16 mouse cellular contexts compared by ENCODE assay signal in genomic region chr10:42574639-42575038, GRCm38 (mm10). TPM values are rescaled to one million over a fixed set of nuclear protein-coding genes. Genes with fewer than 3 reads are reported as not detected.
DNase-seq lines count a peak whose midpoint lies in the region; ATAC-seq and TF ChIP-seq lines count a peak whose summit lies in the region.
"Had no signal": no experiment of that assay in that cellular context is flagged by ENCODE, and none has a peak within 500 bp of the region (broad histone marks: within the 10 kb centered on the region; RNA-seq: fewer than 3 reads in every experiment).

No protein-coding gene starts in this region.

- whole genome bisulfite sequencing in kidney, postnatal 0 days = 3% methylated on average over 10 of the region's 10 CpGs
- WGBS in kidney, embryonic 15.5 days = 3% methylated on average over 10 of the region's 10 CpGs
- 31% methylated on average over 10 of the region's 10 CpGs for WGBS in forebrain, embryonic 13.5 days

- H3K36me3 ChIP-seq in kidney, postnatal 0 days (ENCODE audit: insufficient read depth, low read length) = no peaks in the 10 kb centered on the region
- no peaks in the 10 kb centered on the region for H3K36me3 ChIP-seq in kidney, embryonic 15.5 days
- no peaks in the 10 kb centered on the region for H3K36me3 ChIP-seq in CH12.LX (replicated peaks in 1 of 2; ENCODE audit: control insufficient read depth in 1 of 2, insufficient read depth in 1 of 2, low read length in 1 of 2)
- peaks cover 51% of the 10 kb centered on the region for H3K36me3 ChIP-seq in forebrain, embryonic 13.5 days (ENCODE audit: poor library complexity, severe bottlenecking)
- H3K36me3 ChIP-seq: limb, embryonic 15.5 days had no signal

- ATAC-seq in kidney, postnatal 0 days (replicated peaks; ENCODE audit: low FRiP score, low read depth) = no peak
- ATAC-seq in kidney, embryonic 15.5 days (replicated peaks; ENCODE audit: low FRiP score) = no peak
- no peak for ATAC-seq in forebrain, embryonic 13.5 days
- ATAC-seq: midbrain, embryonic 16.5 days had no signal

- H3K79me2 ChIP-seq in CH12.LX (replicated peaks; ENCODE audit: control insufficient read depth, extremely low read depth, insufficient read depth, poor library complexity, severe bottlenecking) = no peaks in the 10 kb centered on the region

- no peak for TF ChIP-seq CTCF in kidney, postnatal 0 days (IDR thresholded peaks at IDR 0.05; ENCODE audit: low read depth)
- no peak for TF ChIP-seq CTCF in CH12.LX (conservative IDR thresholded peaks at IDR 0.05 in 1 of 2, IDR thresholded peaks at IDR 0.05 in 1 of 2; ENCODE audit: low read depth in 2 of 2, low read length in 2 of 2)

- DNase-seq in kidney, postnatal 0 days (ENCODE audit: low spot score) = peak; percentile 55
- DNase-seq in CH12.LX (ENCODE audit: extremely low read depth) (no peak), ZHBTc4 (ENCODE audit: low read depth, low spot score) (peak; percentile 80)
- no peak for DNase-seq in thymus, postnatal 10 days (ENCODE audit: low spot score in 2 of 2)
- no peak for DNase-seq in heart, postnatal 14 days
- no peak for DNase-seq in urinary bladder, adult 18-20 months (ENCODE audit: low spot score in 2 of 2)
- DNase-seq: adrenal gland, postnatal 10 days; heart, adult 2 months; lung, postnatal 36 days had no signal

- no peak overlapping the region for H3K4me3 ChIP-seq in kidney, postnatal 0 days (replicated peaks; ENCODE audit: low read depth, low read length)
- H3K4me3 ChIP-seq in kidney, embryonic 15.5 days (replicated peaks) = no peak overlapping the region
- H3K4me3 ChIP-seq in CH12.LX (replicated peaks in 1 of 3; ENCODE audit: low read depth in 2 of 3, low read length in 2 of 3, poor library complexity in 1 of 3) = no peak overlapping the region
- H3K4me3 ChIP-seq in forebrain, embryonic 13.5 days = peak overlapping the region; percentile 20
- H3K4me3 ChIP-seq: heart, adult 2 months; limb, embryonic 15.5 days had no signal

- H3K4me2 ChIP-seq in kidney, postnatal 0 days (ENCODE audit: low read length) = no peak overlapping the region
- no peak overlapping the region for H3K4me2 ChIP-seq in kidney, embryonic 15.5 days
- no peak overlapping the region for H3K4me2 ChIP-seq in CH12.LX (ENCODE audit: insufficient read depth, low read depth, poor library complexity, severe bottlenecking)
- peak overlapping the region; percentile 54 for H3K4me2 ChIP-seq in forebrain, embryonic 13.5 days
- H3K4me2 ChIP-seq: limb, embryonic 15.5 days had no signal

- no peaks in the 10 kb centered on the region for H3K9me3 ChIP-seq in kidney, postnatal 0 days (replicated peaks; ENCODE audit: low read length)
- no peaks in the 10 kb centered on the region for H3K9me3 ChIP-seq in kidney, embryonic 15.5 days (replicated peaks)
- H3K9me3 ChIP-seq in CH12.LX (replicated peaks; ENCODE audit: low read length) = no peaks in the 10 kb centered on the region
- H3K9me3 ChIP-seq in forebrain, embryonic 13.5 days (replicated peaks) = no peaks in the 10 kb centered on the region
- H3K9me3 ChIP-seq: limb, embryonic 15.5 days had no signal

- no peak for TF ChIP-seq EP300 in CH12.LX (IDR thresholded peaks at IDR 0.05; ENCODE audit: low read length)

- H3K27me3 ChIP-seq in kidney, postnatal 0 days (ENCODE audit: insufficient read depth, low read length) = peaks cover 94% of the 10 kb centered on the region
- peaks cover 99% of the 10 kb centered on the region for H3K27me3 ChIP-seq in kidney, embryonic 15.5 days
- no peaks in the 10 kb centered on the region for H3K27me3 ChIP-seq in CH12.LX (replicated peaks)
- peaks cover 8% of the 10 kb centered on the region; the same call in 1 of the 2 replicates for H3K27me3 ChIP-seq in forebrain, embryonic 13.5 days

- in situ Hi-C loops in CH12.LX (cut with MboI; ENCODE audit: low pct_ligation_motif_present, low pct_unique_long_range_greater_than_20kb, low sequenced_read_pairs) = no loop called here

- TF ChIP-seq RAD21 in CH12.LX (IDR thresholded peaks at IDR 0.05; ENCODE audit: low read depth, low read length) = no peak

- no peak overlapping the region for H3K27ac ChIP-seq in kidney, postnatal 0 days
- no peak overlapping the region for H3K27ac ChIP-seq in kidney, embryonic 15.5 days
- H3K27ac ChIP-seq in CH12.LX (ENCODE audit: insufficient read depth, low read depth) = no peak overlapping the region
- no peak overlapping the region for H3K27ac ChIP-seq in forebrain, embryonic 13.5 days
- H3K27ac ChIP-seq: heart, adult 2 months; limb, embryonic 15.5 days had no signal

- intact Hi-C loops in heart, postnatal 14 days (cut with DNase I) = loop anchor here (5.0 kb wide), 1 partner anchor 62 kb away; no protein-coding TSS in a partner anchor

- TF ChIP-seq POLR2A in CH12.LX (IDR thresholded peaks at IDR 0.05; ENCODE audit: low read depth, low read length) = no peak

- H3K4me1 ChIP-seq in kidney, postnatal 0 days (replicated peaks; ENCODE audit: insufficient read depth, low read length) = 0 out of 2 replicates have a peak, but pooled peaks cover 4% of the 10 kb centered on the region
- peaks cover 12% of the 10 kb centered on the region for H3K4me1 ChIP-seq in kidney, embryonic 15.5 days
- H3K4me1 ChIP-seq in CH12.LX (ENCODE audit: control insufficient read depth in 1 of 2, insufficient read depth in 2 of 2) = peaks cover 2 to 5% of the 10 kb centered on the region in 2 experiments; a peak in 3 of 4 replicates
- H3K4me1 ChIP-seq in forebrain, embryonic 13.5 days = peaks cover 75% of the 10 kb centered on the region

- dilution Hi-C loops in CH12.LX (cut with MboI; ENCODE audit: extremely low pct_ligation_motif_present, extremely low pct_unique_long_range_greater_than_20kb, low sequenced_read_pairs) = no loop called here

- no peak overlapping the region for H3K9ac ChIP-seq in kidney, postnatal 0 days (ENCODE audit: low read depth, low read length)
- H3K9ac ChIP-seq in kidney, embryonic 15.5 days = no peak overlapping the region
- no peak overlapping the region for H3K9ac ChIP-seq in CH12.LX (ENCODE audit: insufficient read depth, low read depth)
- H3K9ac ChIP-seq in forebrain, embryonic 13.5 days = no peak overlapping the region
- H3K9ac ChIP-seq: limb, embryonic 15.5 days had no signal

TF ChIP-seq in CH12.LX, 34 proteins besides CTCF, POLR2A, EP300 and RAD21:
- TF ChIP-seq ZNF384 (IDR thresholded peaks at IDR 0.05; ENCODE audit: low read depth, low read length) = peak; percentile 26; the same call in 1 of the 2 replicates
- TF ChIP-seq NELFE (IDR thresholded peaks at IDR 0.05; ENCODE audit: low read depth, low read length) = no peak

RNA-seq across cellular contexts. Expression of gene Nr2e1, which starts 8.8 kb away (rescaled TPM):
- not detected in 2 replicates for polyA plus RNA-seq in kidney, postnatal 0 days (2015; fragmentation: Nextera tagmentation; extraction: Ambion mirVana)
- polyA plus RNA-seq in kidney, embryonic 15.5 days (2015; fragmentation: Nextera tagmentation; extraction: Ambion mirVana) = 0.17 TPM in 1 of 2 replicates, not detected in the other
- total RNA-seq in CH12.LX (2012; rRNA removed) (not detected in 2 replicates), CH12.LX (2014; rRNA removed) (not detected in 2 replicates)
- not detected in 2 replicates for polyA plus RNA-seq in CH12.LX (2012; ENCODE audit: insufficient read length, low read depth)
- 71.0 and 77.0 TPM in 2 replicates for polyA plus RNA-seq in forebrain, embryonic 13.5 days (2015; fragmentation: Nextera tagmentation; extraction: Ambion mirVana)
- not detected for total RNA-seq in heart, postnatal 14 days (2021)
- total RNA-seq: adrenal gland, postnatal 10 days; heart, adult 2 months; heart, postnatal 25 days had no signal
- polyA plus RNA-seq: heart, adult 2 months; large intestine, adult 2 months; limb, embryonic 15.5 days; thymus, postnatal 0 days had no signal

RNA-seq across cellular contexts. Expression of gene Ostm1, which starts 9.0 kb away (rescaled TPM):
- polyA plus RNA-seq in kidney, postnatal 0 days (2015; fragmentation: Nextera tagmentation; extraction: Ambion mirVana) = 26.6 and 27.9 TPM in 2 replicates
- polyA plus RNA-seq in kidney, embryonic 15.5 days (2015; fragmentation: Nextera tagmentation; extraction: Ambion mirVana) = 14.5 and 14.9 TPM in 2 replicates
- total RNA-seq in CH12.LX (2012; rRNA removed) (19.4 TPM in 2 replicates), CH12.LX (2014; rRNA removed) (30.2 and 31.8 TPM in 2 replicates)
- polyA plus RNA-seq in CH12.LX (2012; ENCODE audit: insufficient read length, low read depth) = 17.3 and 19.4 TPM in 2 replicates
- polyA plus RNA-seq in forebrain, embryonic 13.5 days (2015; fragmentation: Nextera tagmentation; extraction: Ambion mirVana) = 57.1 and 63.2 TPM in 2 replicates
- total RNA-seq in heart, postnatal 14 days (2021) = 10 to 100 TPM; 18.0 to 18.2 TPM

Comparison
In these comparisons a context has a peak if more than half of its experiments do, and no peak if none do; other contexts are left out.
1. DNase-seq: peak in kidney, postnatal 0 days (single experiment) and ZHBTc4 (single experiment); none in CH12.LX (single experiment), thymus, postnatal 10 days (0 of 2), heart, postnatal 14 days (0 of 2) and urinary bladder, adult 18-20 months (0 of 2).
2. RNA of gene Nr2e1, which starts 8.8 kb away (polyA plus RNA-seq): 71.0 to 77.0 TPM in forebrain, embryonic 13.5 days; 0.17 TPM in kidney, embryonic 15.5 days, not detected in kidney, postnatal 0 days and not detected in CH12.LX; every median in the first group is over 10 times any median in the second.